Mouse (Mus musculus) spleen, postnatal 4 days (tissue): Measurements from ENCODE around the gene Hsf2bp.

Source experiments
- DNase-seq, 2 experiments: peaks; one replicate each; pipeline ENCODE4 v3.0.0; 2022; ENCODE audit warnings: low spot score in 2 of 2

The Hsf2bp gene

GRCm38 (mm10) chr17:31905791-31906211, 130.3 kb downstream of the Hsf2bp start:
- peak in 1 of 2 experiments; percentile 36 for DNase-seq

DNA sequence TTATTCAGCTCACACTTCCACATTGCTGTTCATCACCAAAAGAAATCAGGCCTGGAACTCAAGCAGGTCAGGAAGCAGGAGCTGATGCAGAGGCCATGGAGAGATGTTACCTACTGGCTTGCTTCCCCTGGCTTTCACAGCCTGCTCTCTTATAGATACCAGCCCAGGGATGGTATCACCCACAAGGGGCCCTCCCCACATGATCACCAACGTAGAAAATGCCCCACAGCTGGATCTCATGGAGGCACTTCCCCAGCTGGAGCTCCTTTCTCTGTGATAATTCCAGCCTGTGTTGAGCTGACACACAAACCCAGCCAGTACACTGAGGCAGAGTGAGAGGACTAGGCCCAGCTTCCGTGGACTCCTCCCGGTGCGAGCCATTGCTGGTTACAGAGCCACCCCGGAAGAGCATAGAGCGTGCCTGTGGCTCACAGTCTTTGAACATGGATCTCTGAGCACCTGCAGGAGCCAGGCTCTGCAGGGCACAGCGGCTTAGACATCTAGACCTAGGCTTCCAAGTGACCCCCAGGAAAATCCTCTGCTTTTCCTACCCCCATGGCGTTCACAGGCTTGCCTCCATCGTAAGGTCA, 130.9 kb downstream of the Hsf2bp start:
- no peak for DNase-seq

DNA sequence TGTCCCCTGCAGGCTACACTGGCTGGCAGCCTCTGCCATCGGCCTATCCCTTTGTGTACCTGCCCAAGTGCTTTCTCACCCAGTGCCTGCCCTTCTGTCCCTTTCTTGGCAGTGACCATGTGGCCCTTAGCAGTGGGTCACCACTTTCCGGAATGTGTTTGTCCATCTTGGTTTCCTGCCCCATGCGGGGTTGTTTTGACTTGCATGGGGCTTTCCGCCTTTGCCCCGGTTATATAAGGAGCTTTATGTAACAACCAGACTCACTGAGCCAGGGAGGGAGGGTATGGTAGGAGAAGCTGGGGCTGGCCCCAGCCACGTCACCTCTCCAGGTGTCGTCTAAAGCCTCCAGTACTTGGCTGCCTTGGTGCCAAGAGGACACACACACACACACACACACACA, 132.1 kb downstream of the Hsf2bp start:
- DNase-seq, result no peak

DNA sequence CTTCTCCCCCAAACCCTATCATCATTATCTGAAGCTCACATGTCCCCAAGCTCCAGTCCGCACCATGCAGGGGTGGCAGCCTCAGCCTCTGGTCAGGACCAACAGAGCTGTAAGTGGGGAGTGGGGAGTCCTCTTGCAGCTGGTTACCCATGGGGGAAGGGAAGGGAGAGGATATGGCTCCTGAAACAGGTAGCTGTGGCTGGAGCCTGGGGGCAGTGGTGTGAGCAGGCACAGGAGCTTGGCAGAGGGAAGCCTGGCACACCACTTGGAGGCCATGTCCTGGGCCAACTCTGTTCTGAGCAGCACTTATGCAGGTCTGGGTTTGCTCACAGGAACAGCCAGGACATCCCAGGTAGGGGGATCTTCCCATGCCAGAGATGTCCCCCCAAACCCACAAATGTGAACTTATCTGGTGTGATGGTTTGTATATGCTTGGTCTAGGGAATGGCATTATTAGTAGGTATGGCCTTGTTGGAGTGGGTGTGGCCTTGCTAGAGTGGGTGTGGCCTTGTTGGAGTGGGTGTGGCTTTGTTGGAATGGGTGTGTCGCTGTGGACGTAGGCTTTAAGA, 133.4 kb downstream of the Hsf2bp start:
- no peak for DNase-seq

DNA sequence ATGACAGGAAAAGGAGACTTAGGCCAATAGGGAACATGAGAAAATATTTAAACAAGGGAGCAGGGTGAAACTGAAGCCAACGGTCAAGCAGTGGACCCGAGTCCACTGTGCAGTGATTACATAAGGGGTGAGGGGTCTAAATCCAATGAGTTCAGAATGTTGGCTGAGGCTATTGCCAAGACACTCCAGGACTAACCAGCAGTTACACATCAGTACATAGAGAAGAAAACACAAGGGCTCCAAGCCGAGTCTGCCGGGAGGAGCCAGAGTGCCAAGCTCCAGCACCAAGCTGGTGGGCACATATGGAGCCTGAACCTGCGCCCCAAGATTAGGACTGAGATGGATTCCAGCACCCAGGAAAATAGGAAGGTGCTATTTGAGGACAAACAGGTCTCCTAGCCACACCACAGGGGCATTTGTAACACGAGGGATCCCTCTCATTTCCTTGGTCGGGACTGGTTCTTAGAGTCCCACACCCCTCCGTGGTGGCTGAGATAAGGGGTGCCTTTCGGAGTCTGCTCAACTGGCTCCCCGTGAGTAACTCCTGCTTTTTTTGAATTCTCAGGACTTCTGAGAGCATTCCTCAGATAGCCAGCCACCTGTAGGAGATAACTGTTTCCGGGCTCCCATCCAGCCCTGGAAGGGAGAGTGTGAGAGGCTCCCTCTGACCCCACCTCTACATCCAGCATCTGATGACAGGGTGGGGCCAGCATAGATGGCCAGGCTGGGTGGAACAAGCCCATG, 134.5 kb downstream of the Hsf2bp start:
- DNase-seq, result no peak

DNA sequence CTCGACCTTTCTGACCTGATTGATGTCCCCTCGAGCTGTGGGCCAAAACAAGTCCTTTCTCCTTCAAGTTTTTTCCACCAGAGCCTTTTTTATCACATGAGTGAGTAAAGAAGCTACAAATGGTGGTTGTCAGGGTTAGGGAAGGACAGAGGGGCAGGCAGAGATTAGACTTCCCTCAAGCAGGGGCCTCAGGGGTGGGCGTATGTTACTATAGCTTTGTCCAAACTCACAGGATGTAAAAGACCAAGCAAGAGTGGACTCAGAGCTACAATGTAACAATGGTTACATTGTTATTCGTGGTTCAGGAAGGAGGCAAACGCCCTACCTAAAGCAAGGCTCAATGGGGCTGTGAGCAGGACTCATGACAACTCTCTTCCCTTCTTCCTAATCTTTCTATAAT, 137.2 kb downstream of the Hsf2bp start:
- no peak for DNase-seq

- DNase-seq, result no peak
Measured at GRCm38 (mm10) chr17:31897186-31897793, 138.9 kb downstream of the Hsf2bp start.

GRCm38 (mm10) chr17:31896751-31897150, 139.4 kb downstream of the Hsf2bp start:
- no peak for DNase-seq

- no peak for DNase-seq
Measured at GRCm38 (mm10) chr17:31896311-31896710, 139.8 kb downstream of the Hsf2bp start.
